Mouse (Mus musculus) myocyte (in vitro differentiated cells): Measurements from ENCODE around the gene Rbm4.

Source experiments
- E2F4 ChIP-seq: IDR thresholded peaks from one replicate; pipeline ENCODE4 v1.6.1; 2011; ENCODE audit warnings: mild to moderate bottlenecking, control low read depth, moderate library complexity; ENCODE audit not compliant: insufficient read depth
- MYOD1 ChIP-seq, 3 experiments: IDR thresholded peaks; one replicate each; pipeline ENCODE4 v1.6.1; 2011; ENCODE audit warnings: control low read depth in 2 of 3, low read depth in 2 of 3, mild to moderate bottlenecking in 2 of 3, moderate library complexity in 1 of 3; ENCODE audit not compliant: insufficient read length in 2 of 3, control insufficient read depth in 1 of 3
- MYOG ChIP-seq, 3 experiments: IDR thresholded peaks; one replicate each; pipeline ENCODE4 v1.6.1; 2011; ENCODE audit warnings: control low read depth in 2 of 3, low read depth in 2 of 3, mild to moderate bottlenecking in 2 of 3; ENCODE audit not compliant: insufficient read length in 2 of 3, control insufficient read depth in 1 of 3, insufficient read depth in 1 of 3
- POLR2A ChIP-seq: IDR thresholded peaks from one replicate; pipeline ENCODE4 v1.6.1; 2011; ENCODE audit warnings: low read depth, mild to moderate bottlenecking, control low read depth, moderate library complexity; ENCODE audit not compliant: insufficient read length
- POLR2AphosphoS2 ChIP-seq: IDR thresholded peaks from one replicate; pipeline ENCODE4 v1.6.1; 2011; ENCODE audit warnings: low read depth, control low read depth; ENCODE audit not compliant: insufficient read length
- REST ChIP-seq: IDR thresholded peaks from one replicate; pipeline ENCODE4 v1.6.1; 2011; ENCODE audit warnings: mild to moderate bottlenecking, control low read depth, moderate library complexity; ENCODE audit not compliant: insufficient read depth, insufficient read length
- SRF ChIP-seq: IDR thresholded peaks from one replicate; pipeline ENCODE4 v1.6.1; 2011; ENCODE audit warnings: low read depth; ENCODE audit not compliant: control insufficient read depth, insufficient read length

DNA sequence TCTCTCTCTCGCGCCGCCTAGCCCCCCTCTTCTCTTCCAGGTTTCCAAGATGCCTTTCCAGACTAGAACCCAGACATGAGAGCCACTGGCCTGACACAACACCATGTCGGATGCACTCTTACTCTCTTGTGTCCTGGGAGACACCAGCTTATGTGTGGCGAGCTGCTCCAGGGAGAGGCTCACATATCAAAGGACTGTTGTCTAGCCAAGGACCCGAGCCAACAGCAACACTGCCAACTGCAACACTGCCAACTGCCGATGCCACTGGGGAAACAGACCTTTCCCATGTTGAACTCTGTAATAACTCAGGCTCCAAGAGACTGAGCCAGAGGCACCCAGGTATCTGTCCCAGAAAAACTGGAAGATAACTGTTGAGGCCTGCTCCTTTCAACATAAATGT, 35.5 kb upstream of the Rbm4 start:
- TF ChIP-seq POLR2AphosphoS2 (no peak), POLR2A (no peak), MYOG (IDR thresholded peaks at IDR 0.05; ENCODE audit: control insufficient read depth in 1 of 3, insufficient read depth in 1 of 3, insufficient read length in 2 of 3, low read depth in 2 of 3) (no peak), SRF (no peak), E2F4 (no peak), MYOD1 (IDR thresholded peaks at IDR 0.05; ENCODE audit: control insufficient read depth in 1 of 3, insufficient read length in 2 of 3, low read depth in 2 of 3) (no peak), REST (no peak)
